Mouse (Mus musculus) c-Kit-positive CD71-negative TER-119-negative erythroid progenitor cells, embryonic 14.5 days (primary cell): ENCODE results near the gene Cdk13.

ENCODE experiments used
- DNase-seq: peaks from one replicate; pipeline ENCODE4 v3.0.0-alpha.2; 2013; ENCODE audit warnings: low read depth

Cdk13 gene

DNA sequence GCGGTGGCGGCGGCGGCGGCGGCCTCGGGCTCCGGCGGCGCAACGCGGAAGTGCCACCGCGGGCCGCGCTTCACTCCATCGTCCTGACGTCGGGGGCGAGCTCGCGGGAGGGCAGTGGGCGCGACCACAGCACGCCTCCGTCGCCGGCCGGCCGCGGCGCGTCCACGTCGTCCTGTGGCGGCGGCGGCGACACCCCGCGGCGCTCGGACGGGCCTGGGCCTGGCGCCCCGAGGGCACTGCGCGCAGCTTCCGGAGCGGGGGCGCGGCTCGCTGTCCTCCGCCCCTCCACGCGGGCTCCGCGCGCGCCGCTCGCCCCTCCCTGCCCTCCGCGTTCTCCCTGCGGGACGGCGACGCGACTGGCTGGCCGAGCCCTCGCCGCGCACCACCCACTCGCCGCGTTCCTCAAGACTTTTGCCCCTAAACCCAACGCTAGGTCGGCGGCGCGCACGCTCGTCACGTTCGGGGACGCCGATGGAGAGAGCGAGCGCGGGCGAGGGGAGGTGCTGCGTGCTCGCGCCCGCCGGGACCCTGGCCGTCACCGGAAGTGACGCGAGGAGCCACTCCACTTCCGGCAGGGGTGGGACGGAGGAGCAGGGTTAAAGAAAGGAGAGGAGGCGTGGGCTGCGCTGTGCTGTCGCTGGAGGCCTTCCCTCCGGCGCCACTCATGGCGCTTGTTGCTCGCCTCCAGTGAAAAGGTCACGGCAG, at the start of gene Cdk13:
Gene Cdk13, minus strand, starts transcription at position 189 of the 705 bp plus-strand sequence.
- peak; percentile 97 for DNase-seq

DNA sequence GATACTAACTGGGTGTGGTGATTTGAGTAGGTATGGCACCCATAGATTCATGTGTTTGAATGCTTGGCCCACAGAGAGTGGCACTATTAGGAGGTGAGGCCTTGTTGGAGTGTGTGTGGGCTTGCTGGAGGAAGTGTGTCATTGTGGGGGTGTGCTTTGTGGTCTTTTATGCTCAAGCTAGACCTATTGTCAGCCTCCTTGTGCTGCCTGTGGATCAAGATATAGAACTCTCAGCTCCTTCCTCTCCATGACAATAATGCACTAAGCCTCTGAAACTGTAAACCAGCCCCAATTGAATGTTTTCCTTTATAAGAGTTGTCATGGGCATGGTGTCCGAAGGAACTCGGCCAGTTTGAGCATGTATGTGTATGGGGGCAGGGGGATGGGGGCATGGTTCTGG, 38.4 kb upstream of the Cdk13 start:
- no peak for DNase-seq

DNA sequence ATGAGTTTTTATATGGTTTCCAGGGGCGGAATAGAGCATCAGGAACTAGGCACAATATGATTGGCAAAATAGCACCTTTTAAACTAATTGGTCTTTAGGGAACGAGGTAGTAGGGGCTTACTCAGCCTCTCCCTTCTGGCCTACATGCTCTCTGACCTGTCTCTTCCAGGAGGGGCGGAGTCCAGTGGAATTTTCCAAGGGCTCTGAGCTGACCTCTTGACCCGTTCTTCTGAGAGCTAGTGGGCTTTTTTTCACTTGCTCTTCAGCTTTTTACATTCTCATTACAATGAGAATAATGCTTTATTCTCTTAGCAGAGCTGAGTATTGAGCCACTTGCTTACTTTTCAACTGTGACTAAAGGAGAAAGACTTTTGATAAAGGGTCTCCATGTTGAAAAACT, 37.9 kb upstream of the Cdk13 start:
- no peak for DNase-seq

DNA sequence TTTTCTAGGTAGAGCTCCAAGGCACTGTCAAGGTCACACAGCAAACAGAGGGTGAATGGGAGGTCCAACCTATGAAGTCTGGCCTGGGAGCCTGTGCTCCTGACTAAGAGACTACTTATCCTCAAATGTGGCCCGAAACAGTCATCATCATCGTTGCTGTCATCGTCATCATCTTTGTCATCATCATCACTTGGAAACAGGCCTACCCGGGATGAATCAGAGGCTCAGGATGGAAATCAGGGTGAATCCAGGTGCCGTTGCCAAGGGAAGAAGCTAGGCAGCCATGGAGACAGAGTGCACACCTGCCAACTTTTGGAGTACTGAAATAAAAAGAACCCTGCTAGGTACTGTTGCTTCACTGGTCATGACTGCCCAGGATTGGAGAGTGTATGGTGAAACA, 34.2 kb upstream of the Cdk13 start:
- DNase-seq: no peak

DNA sequence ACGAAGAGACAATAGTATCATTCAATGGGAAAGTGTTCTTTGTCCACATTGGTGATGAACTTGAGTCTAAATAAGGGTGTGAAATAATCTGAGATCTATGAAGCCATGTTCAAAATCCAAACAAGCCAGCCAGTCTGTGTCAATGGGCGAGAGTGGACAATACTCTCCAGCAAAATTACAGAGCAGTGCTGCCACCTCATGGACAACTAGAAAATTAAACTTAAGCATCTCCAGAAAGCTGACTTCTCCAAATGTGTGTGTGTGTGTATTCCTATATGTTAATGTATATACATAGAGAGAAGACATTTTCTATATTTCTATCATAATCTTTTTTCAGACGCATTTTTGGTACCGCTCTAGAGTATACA, 33.6 kb upstream of the Cdk13 start:
- peak; percentile 69 for DNase-seq

DNA sequence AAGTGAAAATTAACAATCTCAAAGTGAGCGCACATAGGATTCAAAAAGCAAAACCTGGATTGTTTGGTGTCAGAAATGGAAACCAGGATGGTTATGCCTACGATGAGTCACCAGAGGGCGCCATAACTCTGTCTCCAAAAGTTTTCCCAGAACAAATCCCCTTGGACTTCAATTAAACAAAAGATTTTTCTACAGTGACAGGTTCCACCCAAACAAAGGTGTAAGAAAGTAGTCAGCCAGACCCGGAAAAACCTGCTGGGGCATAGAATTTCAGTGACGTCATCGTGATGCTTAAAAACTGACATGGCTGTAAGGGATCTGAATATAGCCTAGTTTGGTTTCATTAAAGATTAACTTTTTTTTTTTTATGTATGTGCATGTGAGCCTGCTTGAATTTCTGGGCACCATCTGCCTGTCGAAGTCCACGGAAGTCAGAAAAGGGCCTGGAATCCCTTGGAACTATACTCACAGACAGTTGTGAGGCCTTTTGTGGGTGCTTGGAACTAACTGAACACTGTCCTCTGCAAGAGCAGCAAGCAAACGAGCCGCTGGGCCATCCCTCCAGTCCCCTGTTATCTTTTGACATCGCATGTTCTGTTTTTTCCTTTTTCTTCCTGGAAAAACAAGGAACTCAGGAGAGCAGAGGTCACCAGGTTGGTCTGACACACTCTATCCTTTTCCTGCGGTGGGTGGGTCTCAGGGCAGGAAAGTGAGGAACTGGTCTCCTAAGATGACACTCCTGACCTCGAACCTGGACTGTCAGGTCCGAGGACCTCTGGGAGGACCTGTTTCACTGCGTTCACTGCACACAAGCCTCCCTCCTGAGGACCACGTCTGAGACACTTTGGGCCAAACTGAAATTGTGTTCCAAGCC, 33.0 kb upstream of the Cdk13 start:
- no peak for DNase-seq

DNA sequence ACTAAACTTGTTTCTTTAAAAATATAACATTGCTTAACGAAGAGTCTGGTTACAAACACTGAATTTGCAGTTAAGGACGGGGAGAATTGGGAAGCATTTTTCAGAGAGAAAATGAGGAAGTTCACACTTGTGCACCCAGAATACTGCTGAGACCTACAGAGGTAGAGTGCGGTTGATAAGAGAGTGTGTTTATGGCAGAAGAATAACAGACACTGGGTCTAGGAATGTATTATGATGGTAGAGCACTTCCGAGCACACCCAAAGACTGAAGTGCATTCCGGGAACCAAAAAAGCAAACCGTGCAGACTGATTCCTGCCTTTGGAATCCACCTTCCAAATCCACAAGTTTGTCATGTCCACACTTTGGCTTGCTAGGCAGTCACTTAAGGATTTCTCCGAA, 31.9 kb upstream of the Cdk13 start:
- DNase-seq: no peak

DNA sequence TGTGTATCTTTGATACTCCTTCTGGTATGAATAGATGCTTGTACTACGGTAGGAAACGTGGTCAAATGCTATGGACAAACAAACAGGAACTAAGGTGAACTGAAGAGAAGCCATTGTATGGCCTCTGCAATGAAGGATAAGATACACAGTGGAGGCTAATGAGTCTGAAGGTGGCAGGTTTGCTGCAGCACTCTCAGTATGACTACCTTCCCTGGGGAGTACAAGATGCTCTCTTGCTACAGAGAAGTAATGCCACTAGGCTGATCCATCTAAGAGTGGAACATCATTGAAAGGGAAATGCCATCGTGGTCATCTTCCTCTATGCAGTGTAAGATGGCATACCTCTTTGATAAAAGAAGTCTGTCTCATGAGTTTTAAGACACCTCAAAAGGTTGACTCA, 28.0 kb upstream of the Cdk13 start:
- no peak for DNase-seq

DNA sequence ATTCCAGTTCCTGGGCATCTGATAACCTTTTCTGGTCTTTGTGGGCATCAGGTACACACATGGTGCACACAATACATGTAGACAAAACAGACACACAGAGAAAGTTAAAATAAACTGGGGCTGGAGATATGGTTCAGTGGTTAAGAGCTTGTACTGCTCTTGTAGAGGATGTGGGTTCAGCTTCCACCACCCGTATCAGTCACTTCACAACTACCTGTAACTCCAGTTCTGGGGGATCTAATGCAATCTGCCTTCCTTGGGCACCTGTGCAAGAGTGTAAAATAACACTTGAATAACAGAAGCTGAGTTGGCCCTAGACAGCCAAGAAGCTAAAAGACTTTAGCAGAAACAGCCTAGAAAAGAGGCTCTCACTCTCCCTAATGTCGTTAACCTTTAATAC, 12.3 kb upstream of the Cdk13 start:
- DNase-seq: no peak

DNA sequence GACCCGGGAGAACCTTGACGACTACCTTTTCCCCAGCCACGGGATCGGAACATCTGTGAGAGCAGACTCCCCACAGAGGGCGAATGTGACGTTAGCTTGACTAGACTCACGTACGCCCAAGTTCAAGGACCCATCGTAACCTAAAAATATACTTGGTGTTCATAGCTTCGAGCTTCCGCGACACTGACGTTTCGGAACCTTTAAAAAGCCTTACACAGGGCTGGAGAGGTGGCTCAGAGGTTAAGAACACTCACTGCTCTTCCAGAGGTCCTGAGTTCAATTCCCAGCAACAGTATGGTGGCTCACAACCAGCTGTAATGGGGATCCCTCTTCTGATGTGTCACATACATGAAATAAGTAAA, 698 bp upstream of the Cdk13 start:
- no peak for DNase-seq

DNA sequence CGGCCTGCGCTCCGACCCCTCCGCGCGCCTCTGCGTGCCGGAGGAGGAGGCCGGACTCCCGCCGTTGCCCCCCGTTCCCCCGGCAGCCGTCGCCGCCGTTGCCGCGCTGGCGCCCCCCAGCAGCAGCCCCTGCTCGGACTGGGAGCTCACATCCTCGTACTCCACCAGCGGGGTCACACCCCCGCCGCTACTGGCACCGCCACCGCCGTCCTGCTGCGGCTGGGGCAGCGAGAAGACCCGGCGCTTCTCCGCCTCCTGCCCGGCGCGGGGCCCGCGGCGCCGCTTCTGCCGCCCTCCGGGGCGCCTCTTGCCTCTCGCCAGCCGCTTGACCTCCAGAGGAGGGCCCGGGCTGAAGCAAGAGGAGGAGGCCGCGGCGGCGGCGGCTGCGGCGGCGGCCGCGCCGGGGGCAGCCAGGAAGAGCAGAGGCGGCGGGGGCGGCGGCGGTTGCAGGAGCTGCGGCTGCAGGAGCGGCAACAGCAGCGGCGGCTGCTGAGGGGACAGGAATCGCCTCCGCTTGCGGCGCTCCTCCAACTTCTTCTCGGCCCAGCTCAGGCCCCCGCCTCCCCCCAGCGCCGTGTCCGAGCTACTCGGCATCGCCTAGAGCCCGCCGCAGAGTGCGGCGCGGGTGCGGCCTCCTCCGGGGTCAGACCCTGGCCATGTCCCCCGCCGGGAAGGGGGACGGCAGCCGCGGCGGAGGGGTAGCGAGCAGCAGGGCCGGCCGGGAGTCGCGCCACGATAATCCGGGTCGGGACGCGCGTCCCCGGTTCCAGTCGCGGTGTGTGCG, 647 bp downstream of the Cdk13 start:
- no peak for DNase-seq

DNA sequence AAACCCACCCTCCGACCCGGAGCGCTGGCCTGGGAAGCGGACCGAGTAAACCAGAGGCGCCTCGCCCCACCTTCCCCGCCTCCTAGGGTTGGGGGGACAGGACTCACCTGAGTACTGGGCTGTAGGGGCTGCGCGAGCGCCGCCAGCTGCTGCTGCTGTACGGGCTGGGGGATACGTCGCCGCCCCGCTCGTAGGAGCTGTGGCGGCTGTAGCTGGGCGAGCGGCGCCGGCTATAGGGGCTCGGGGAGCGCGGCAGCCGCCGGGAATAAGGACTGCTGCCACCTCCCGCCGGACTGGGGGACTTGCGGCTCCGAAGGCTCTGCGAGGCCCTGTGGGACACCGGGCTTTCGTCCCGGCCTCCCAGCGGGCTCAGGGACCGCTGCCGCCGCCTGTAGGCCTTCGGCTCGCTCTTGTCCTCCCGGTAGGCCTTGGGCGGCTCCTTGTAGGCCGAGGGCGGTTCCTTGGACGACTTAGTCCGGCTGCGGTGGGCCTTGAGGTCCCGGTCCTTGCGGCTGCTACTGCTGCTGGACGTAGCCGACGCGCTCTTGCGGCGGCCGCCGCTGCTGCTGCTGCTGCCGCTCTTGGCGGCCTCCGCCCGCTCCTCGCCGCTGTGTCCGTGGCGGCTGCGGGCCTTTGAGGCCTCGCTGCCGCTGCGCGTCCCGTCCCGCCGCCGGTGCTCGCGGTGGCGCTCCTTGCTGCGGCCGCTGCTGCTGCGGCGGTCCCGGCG, 1.4 kb downstream of the Cdk13 start:
- DNase-seq: peak; percentile 55

DNA sequence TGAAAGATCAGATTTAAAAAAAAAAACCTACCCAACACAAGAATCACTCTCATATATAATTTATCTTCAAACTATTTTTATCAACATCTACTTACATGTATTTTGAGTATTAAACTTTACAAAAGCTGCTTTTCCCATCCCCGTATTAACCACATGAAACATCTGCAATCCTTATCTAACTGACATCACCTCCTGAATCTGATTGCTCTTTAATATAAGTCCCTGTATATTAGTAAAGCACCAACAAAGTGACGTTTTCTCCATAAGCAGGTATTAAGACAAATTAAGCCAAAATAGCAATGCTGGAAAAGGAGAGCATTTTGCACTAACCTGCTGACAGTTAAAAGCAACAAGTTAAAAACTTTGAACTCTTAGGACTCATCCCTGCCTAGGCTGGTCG, 2.0 kb downstream of the Cdk13 start:
- no peak for DNase-seq

DNA sequence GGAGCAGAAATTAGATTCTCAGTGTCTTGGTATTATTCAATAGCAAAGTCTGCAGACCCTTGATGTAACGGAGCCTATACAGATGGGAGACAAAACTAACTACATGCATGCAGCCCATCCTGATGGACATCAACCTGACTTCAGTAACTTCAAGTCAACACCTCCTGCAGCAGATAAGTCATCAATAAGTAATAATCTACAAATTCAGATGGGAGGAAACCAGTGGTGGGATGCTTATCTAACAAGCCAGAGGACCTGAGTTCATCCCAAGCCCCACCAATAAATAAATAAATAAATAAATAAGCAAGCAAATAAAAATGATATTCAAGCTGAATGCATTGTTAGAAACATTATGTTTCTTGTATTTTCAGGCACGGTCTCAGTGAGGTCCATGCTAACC, 5.2 kb downstream of the Cdk13 start:
- DNase-seq: no peak

DNA sequence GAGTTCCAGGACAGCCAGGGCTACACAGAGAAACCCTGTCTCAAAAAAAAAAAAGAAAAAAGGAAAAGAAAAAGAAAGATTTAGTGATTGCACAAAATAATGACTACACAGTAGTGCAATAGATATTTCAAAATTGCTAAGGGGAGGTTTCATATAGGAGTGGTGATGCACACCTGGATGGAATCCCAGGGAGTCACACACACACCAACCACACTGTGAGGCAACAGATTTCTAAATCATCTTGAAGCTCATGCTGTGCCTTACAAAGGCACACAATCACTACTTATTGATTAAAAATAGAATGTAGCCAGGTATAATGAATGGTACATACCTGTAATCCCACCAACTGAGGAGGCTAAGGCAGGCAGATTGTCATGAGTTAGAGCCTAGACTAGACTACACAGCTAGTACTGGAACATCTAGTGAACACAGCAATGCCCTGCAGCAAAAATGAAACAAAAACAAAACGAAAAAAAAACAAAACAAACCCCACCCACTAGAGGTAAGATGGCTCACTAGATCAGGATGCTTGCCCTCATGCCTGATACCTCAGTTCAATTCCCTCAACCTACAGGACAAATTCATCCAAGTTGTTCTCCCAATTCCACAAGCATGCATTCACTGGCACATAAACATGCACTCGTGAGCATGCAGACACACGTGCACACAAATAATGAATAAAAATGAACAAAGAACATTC, 9.0 kb downstream of the Cdk13 start:
- no peak for DNase-seq

DNA sequence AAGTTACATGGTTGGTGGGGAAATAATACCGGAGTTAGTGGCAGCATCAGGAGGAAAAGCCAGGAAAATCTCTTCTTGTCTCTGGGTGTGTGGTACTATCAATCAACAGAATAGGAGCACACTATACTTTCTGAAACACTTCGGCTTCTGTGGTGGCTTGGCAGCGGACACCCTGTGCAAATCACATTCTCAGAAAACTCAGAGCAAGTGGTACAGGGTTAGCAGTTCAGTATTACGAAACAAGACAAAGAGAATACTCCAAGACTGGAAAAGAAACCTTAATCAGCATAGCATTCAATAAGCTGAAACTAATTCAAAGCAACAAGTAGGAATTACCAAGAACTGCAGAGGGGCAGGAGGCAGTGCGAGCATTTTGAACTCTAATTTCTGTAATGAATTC, 21.3 kb downstream of the Cdk13 start:
- DNase-seq: no peak

DNA sequence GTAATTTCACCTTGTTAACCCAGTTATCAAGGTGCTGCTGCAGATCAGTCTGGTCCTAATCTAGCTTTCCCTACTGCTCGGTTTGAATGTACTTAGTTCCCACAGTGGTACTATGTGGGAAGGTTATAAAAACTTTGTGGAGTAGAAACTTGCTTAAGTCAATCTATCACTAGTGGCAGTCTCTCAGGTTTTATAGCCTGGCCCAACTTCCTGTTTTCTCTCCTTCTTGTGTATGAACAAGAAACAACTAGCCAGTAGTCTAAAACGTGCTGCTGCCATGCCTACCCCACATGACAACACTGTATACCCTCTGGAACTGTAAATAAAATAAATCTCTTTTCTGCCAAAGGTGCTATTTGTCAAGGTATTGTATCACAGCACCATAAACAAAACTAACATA, 25.0 kb downstream of the Cdk13 start:
- no peak for DNase-seq

DNA sequence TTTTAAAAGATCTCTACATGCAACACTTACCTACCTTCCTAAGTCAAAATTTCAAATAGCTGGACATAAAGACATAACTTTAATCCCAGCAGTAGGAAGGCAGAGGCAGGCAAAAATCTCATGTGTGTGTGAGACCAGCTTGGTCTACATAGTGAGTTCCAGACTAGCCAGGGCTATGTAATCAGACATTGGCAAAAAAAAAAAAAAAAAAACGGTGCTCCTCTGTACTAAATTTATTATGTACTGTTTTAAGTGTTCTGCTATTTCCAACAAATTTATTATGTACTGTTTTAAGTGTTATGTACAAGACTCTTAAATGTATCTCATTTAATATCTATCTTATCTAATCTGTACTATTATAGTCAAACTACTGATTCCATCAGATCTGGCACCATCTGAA, 28.6 kb downstream of the Cdk13 start:
- DNase-seq: no peak

DNA sequence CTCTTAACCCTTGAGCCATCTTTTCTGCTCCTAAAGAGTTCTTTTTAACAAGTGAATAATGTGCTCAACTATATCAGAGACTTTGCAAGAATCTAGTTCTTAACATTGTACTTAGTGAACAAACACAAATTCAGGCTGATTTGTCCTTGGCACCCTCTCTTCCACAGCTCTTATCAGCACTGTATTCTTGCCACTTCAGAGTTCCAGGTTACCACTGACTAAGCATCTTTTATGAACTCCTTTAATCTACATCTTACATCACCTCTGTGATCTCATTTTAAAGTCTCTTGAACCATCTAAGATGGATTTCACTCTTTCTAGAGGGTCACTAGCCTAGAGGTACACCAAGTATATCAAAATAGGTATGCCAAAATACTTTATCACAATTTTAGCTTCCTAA, 29.5 kb downstream of the Cdk13 start:
- DNase-seq: no peak

DNA sequence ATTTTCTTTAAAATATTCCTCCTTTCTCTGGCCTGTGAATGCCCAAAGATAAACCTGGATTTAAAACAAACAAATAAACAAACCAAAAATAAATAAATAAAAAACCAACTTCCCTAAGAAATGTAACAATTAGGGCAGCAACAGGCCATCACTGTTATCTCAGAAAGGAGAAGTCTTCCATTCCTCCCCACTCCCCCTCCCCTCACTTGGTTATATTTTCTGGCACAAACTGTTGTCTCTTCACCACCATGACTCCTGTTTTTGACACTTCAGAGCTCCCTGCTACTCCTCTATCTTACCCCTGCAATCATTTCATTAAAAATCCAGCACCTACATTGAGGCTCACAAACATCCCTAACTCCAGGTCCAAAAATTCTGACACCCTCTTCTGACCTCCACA, 31.8 kb downstream of the Cdk13 start:
- DNase-seq: no peak

DNA sequence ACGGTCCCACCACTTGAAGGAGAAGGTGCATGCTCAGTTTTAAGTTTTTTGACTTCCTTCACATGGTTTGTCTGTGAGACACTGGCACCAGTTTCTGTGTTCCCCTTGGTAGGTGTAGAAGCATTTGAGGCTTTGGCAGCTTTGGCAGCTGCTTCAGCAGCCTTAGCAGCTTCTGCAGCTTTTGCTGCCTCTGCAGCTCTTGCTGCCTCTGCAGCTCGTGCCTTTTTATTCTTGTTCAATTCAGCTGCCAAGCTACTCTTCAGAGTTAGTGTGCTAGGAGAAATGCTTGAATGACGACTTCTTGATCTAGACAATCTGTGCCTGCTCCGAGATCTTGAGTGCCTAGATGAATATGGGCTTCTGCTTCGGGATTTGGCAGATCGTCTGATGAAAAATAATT, 32.3 kb downstream of the Cdk13 start:
- DNase-seq: no peak

DNA sequence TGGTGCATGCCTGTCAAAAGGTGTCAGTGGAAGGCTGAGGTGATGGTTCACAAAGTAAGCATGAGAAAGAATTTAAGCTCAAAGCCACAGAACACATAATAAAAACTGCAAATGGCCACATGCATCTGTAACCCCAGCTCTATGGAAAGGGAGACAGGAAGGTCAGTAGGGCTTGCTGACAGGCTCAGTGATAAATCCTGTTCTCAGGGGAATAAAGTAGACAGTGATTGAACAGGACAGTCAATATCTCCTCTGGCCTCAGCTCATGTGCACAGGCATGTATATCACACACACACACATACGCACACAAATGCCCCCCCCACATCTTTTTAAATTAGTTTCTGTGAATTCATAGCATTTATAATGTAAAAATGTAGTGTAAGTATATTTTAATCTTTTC, 42.5 kb downstream of the Cdk13 start:
- DNase-seq: no peak
